23 mouse cellular contexts compared by ENCODE assay signal in the genomic region with DNA sequence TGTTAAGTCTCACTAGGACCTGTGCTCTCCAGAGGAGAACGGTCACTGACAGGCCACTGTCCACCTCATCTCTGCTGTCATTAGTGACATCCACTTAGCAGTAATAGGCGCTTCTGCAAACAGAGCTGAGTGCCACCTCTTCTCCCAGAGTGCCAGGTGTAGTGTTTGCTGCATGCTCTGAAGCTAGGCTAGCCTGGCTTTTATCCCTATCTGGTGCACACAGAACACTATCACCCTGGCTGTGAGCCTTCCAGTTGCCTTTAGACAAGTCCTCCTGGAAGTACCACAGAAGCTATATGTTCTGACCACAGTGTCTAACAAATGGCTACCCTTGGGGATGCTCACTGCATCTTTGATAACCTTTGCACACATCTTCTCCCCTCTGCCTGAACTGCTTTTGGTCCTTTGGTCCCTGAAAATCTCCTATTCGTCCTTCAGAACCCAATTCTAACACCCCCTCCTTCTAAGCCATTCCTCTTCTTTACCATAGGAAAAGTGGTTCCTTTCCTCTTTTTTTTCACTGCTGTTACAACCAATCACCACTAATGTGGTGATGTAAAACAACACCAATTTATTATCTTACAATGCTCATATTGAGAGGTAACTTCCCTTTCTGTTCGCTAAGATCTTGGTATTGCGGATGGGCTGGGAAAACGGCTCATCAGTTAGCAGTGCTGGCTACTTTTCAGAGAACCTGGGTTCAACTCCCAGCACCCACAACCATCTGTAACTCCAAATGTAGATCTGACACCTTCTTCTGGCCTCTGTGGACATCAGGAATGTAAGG. TPM values are rescaled to one million over a fixed set of nuclear protein-coding genes. Genes with fewer than 3 reads are reported as not detected.
DNase-seq lines count a peak whose midpoint lies in the region; ATAC-seq and TF ChIP-seq lines count a peak whose summit lies in the region.
"Had no signal": no experiment of that assay in that cellular context is flagged by ENCODE, and none has a peak within 500 bp of the region (broad histone marks: within the 10 kb centered on the region; RNA-seq: fewer than 3 reads in every experiment).

No protein-coding gene starts in this region.

- TF ChIP-seq POLR2A in liver, adult 2 months (IDR thresholded peaks at IDR 0.05; ENCODE audit: extremely low read depth, insufficient read depth, low read length) = no peak

- H3K36me3 ChIP-seq in liver, adult 2 months (ENCODE audit: control insufficient read depth, insufficient read depth, low read length) = no peaks in the 10 kb centered on the region
- H3K36me3 ChIP-seq in liver, postnatal 0 days (replicated peaks; ENCODE audit: insufficient read depth, low read length) = no peaks in the 10 kb centered on the region
- H3K36me3 ChIP-seq in hindbrain, embryonic 14.5 days (replicated peaks; ENCODE audit: control insufficient read depth, insufficient read depth) = no peaks in the 10 kb centered on the region
- H3K36me3 ChIP-seq: embryonic facial prominence, embryonic 12.5 days; embryonic facial prominence, embryonic 15.5 days; forebrain, embryonic 15.5 days; G1E; hindbrain, embryonic 12.5 days had no signal

- no peaks in the 10 kb centered on the region for H3K27me3 ChIP-seq in liver, adult 2 months (ENCODE audit: control insufficient read depth, insufficient read depth, low read length)
- no peaks in the 10 kb centered on the region for H3K27me3 ChIP-seq in liver, postnatal 0 days (ENCODE audit: insufficient read depth, low read length)
- H3K27me3 ChIP-seq in hindbrain, embryonic 14.5 days (ENCODE audit: control insufficient read depth, insufficient read depth, low read length) = no peaks in the 10 kb centered on the region
- H3K27me3 ChIP-seq: embryonic facial prominence, embryonic 12.5 days; embryonic facial prominence, embryonic 15.5 days; forebrain, embryonic 15.5 days; hindbrain, embryonic 12.5 days had no signal

- peak; percentile 7 for DNase-seq in adrenal gland, adult 2 months
- DNase-seq in adrenal gland, postnatal 14 days = no peak
- peak; percentile 34 for DNase-seq in liver, adult 2 months (ENCODE audit: extremely low read depth, low read depth, low spot score)
- no peak for DNase-seq in liver, postnatal 0 days
- DNase-seq in 416B (ENCODE audit: low read depth) = peak; percentile 34
- no peak for DNase-seq in hindbrain, embryonic 14.5 days (ENCODE audit: low spot score)
- DNase-seq: B cell, adult 2 months; cerebellum, adult 11 months; cerebellum, adult 2 months; cerebellum, adult 9-11 months; cerebellum, postnatal 25 days; gastrocnemius, postnatal 14 days; heart, adult 11 months had no signal

- H3K9me3 ChIP-seq in liver, postnatal 0 days (ENCODE audit: low read length) = no peaks in the 10 kb centered on the region
- H3K9me3 ChIP-seq in hindbrain, embryonic 14.5 days (ENCODE audit: control insufficient read depth, low read length) = no peaks in the 10 kb centered on the region
- H3K9me3 ChIP-seq: embryonic facial prominence, embryonic 12.5 days; embryonic facial prominence, embryonic 15.5 days; forebrain, embryonic 15.5 days; G1E; hindbrain, embryonic 12.5 days had no signal

- WGBS in liver, adult 2 months = 84% methylated on average over 6 of the region's 6 CpGs
- 54% methylated on average over 6 of the region's 6 CpGs for WGBS in liver, postnatal 0 days (ENCODE audit: insufficient replicate concordance)
- WGBS in hindbrain, embryonic 14.5 days = 88% methylated on average over 6 of the region's 6 CpGs

- no peak for TF ChIP-seq CTCF in liver, adult 2 months (IDR thresholded peaks at IDR 0.05; ENCODE audit: low read depth, low read length)
- TF ChIP-seq CTCF in liver, postnatal 0 days (IDR thresholded peaks at IDR 0.05; ENCODE audit: low read depth) = no peak

- no peak overlapping the region for H3K4me2 ChIP-seq in liver, postnatal 0 days (ENCODE audit: low read depth, low read length)
- no peak overlapping the region for H3K4me2 ChIP-seq in hindbrain, embryonic 14.5 days (replicated peaks)
- H3K4me2 ChIP-seq: embryonic facial prominence, embryonic 12.5 days; embryonic facial prominence, embryonic 15.5 days; forebrain, embryonic 15.5 days; heart, embryonic 11.5 days; hindbrain, embryonic 12.5 days had no signal

- H3K4me3 ChIP-seq in liver, adult 2 months (ENCODE audit: insufficient read depth, low read depth, low read length) = no peak overlapping the region
- H3K4me3 ChIP-seq in liver, postnatal 0 days (ENCODE audit: low read depth, low read length) = no peak overlapping the region
- H3K4me3 ChIP-seq in hindbrain, embryonic 14.5 days (replicated peaks; ENCODE audit: low read length) = no peak overlapping the region
- H3K4me3 ChIP-seq: embryonic facial prominence, embryonic 12.5 days; embryonic facial prominence, embryonic 15.5 days; forebrain, embryonic 15.5 days; hindbrain, embryonic 12.5 days had no signal

- TF ChIP-seq EP300 in liver, postnatal 0 days (IDR thresholded peaks at IDR 0.05; ENCODE audit: low read depth) = no peak

- H3K9ac ChIP-seq in liver, adult 2 months (ENCODE audit: low read depth, low read length) = no peak overlapping the region
- H3K9ac ChIP-seq in liver, postnatal 0 days (replicated peaks) = no peak overlapping the region
- no peak overlapping the region for H3K9ac ChIP-seq in hindbrain, embryonic 14.5 days
- H3K9ac ChIP-seq: embryonic facial prominence, embryonic 12.5 days; embryonic facial prominence, embryonic 15.5 days; forebrain, embryonic 15.5 days; hindbrain, embryonic 12.5 days had no signal

- H3K79me2 ChIP-seq in liver, adult 2 months (ENCODE audit: control insufficient read depth, insufficient read depth, low read length) = no peaks in the 10 kb centered on the region

- no peak for ATAC-seq in liver, postnatal 0 days
- peak; percentile 45 for ATAC-seq in megakaryocyte-erythroid progenitor cell, adult 5-6 weeks (replicated peaks; ENCODE audit: low FRiP score, low TSS enrichment, poor library complexity, severe bottlenecking)
- ATAC-seq in hindbrain, embryonic 14.5 days (ENCODE audit: low FRiP score) = no peak
- ATAC-seq: activated CD4-positive, CD25-positive, alpha-beta regulatory T cell, adult 4 months; forebrain, embryonic 15.5 days; hindbrain, embryonic 16.5 days had no signal

- H3K4me1 ChIP-seq in liver, adult 2 months (ENCODE audit: control insufficient read depth, insufficient read depth, low read length) = peaks cover 8% of the 10 kb centered on the region; the same call in 1 of the 2 replicates
- H3K4me1 ChIP-seq in liver, postnatal 0 days (ENCODE audit: insufficient read depth) = peaks cover 25% of the 10 kb centered on the region
- H3K4me1 ChIP-seq in hindbrain, embryonic 14.5 days (replicated peaks; ENCODE audit: control insufficient read depth, insufficient read depth, low read length) = no peaks in the 10 kb centered on the region
- H3K4me1 ChIP-seq: embryonic facial prominence, embryonic 12.5 days; embryonic facial prominence, embryonic 15.5 days; forebrain, embryonic 15.5 days; hindbrain, embryonic 12.5 days had no signal

- no peak overlapping the region for H3K27ac ChIP-seq in liver, adult 2 months (replicated peaks; ENCODE audit: insufficient read depth, low read depth, low read length)
- no peak overlapping the region for H3K27ac ChIP-seq in liver, postnatal 0 days (ENCODE audit: low read depth)
- no peak overlapping the region for H3K27ac ChIP-seq in hindbrain, embryonic 14.5 days
- H3K27ac ChIP-seq: embryonic facial prominence, embryonic 12.5 days; embryonic facial prominence, embryonic 15.5 days; forebrain, embryonic 15.5 days; hindbrain, embryonic 12.5 days had no signal

RNA-seq across cellular contexts. Expression of a gene that starts 28.0 kb away (rescaled TPM):
- 10 to 100 TPM; 12.3 to 19.7 TPM for total RNA-seq in adrenal gland, adult 2 months (2021)
- polyA plus RNA-seq in adrenal gland, adult 2 months (2012; rRNA removed) = 6.1 and 8.7 TPM in 2 replicates
- 11.6 and 13.0 TPM in 2 replicates for total RNA-seq in adrenal gland, postnatal 14 days (2021)
- 0.55 and 1.2 TPM in 2 replicates for total RNA-seq in liver, adult 2 months (2014; rRNA removed)
- polyA plus RNA-seq in liver, adult 2 months (2012; rRNA removed) = 1.1 and 1.3 TPM in 2 replicates
- 5.3 and 8.4 TPM in 2 replicates for polyA plus RNA-seq in liver, postnatal 0 days (2015; fragmentation: Nextera tagmentation; extraction: Ambion mirVana)
- 0.98 and 1.0 TPM in 2 replicates for total RNA-seq in megakaryocyte-erythroid progenitor cell, adult 5-6 weeks (2014; fragmentation: Nextera tagmentation)
- total RNA-seq in megakaryocyte-erythroid progenitor cell, adult 5-6 weeks (2017) = 0.69 TPM in 1 of 2 replicates, not detected in the other
- 1.6 and 1.8 TPM in 2 replicates for polyA plus RNA-seq in hindbrain, embryonic 14.5 days (2014; fragmentation: Nextera tagmentation; extraction: Ambion mirVana)
- total RNA-seq: CH12.LX had no signal

Comparison
In these comparisons a context has a peak if more than half of its experiments do, and no peak if none do; other contexts are left out.
1. DNase-seq: peak in adrenal gland, adult 2 months (single experiment), liver, adult 2 months (single experiment) and 416B (single experiment); none in adrenal gland, postnatal 14 days (single experiment), liver, postnatal 0 days (single experiment) and hindbrain, embryonic 14.5 days (single experiment).